Mouse (Mus musculus) layer of hippocampus, adult 8-10 months (tissue): ENCODE measurements at regions not wholly inside any gene's neighbourhood (a gene's known extent, or its start where the extent isn't known, plus 50 kb on each side); places are given as distances from the start of the nearest gene placed in this dataset.

Source experiments
- DNase-seq, 2 experiments: peaks; one replicate each; pipeline ENCODE4 v3.0.0; 2022; ENCODE audit warnings: low spot score in 2 of 2

- no peak for DNase-seq
Observed at GRCm38 (mm10) chr7:74690706-74691105, 136.1 kb upstream of the Slco3a1 start.

DNA sequence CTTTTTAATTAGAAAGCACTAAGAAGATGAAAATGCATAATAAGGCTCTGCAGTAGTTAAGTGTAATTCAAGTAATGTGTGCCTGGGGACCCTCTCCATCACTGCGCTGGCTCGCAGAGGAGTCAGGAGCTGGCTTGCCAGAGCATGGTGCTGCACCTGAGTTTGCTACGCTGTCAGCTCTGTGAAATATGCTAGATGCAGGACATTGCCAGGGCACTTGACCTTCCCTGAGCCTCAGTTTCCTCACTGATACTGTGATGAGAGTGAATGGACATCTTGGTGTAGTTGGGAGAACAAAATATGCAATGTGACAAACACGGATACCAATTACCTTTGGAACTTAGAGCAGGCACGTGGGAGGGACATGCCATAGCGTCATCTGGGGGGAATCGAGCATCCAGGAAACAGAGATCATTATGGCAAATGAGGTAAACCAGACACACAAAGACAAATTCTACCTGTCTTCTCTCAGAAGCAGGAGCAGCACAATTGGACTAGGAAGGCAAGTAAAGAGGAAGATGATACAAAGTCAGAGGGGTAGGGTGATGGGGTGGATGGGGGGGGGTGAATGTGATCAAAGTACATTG, 133.6 kb upstream of the Slco3a1 start:
- no peak for DNase-seq

GRCm38 (mm10) chr7:74687303-74688115, 132.9 kb upstream of the Slco3a1 start:
- no peak for DNase-seq

DNA sequence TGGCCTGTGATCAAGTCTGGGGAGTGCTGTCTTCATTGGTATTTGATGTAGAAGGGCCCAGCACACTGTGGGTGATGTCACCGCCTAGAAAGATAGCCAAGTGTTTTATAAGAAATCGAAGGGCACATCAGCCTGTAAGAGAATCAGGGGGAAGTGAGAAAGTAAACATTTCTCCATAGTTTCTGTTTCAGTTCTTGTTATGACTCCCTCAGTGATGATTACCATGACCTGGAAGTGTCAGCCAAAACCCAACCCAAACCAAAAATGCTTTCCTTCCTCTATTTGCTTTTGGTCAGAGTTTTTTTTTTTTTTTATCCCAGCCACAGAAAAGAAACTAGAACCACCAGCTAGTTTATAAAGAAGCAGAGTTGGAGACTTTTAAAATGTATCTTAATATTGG, 129.4 kb upstream of the Slco3a1 start:
- no peak for DNase-seq

GRCm38 (mm10) chr7:74673626-74674295, 119.2 kb upstream of the Slco3a1 start:
- DNase-seq: peak in 1 of 2 experiments; percentile 7

GRCm38 (mm10) chr7:74669110-74669509, 114.5 kb upstream of the Slco3a1 start:
- DNase-seq: no peak

DNA sequence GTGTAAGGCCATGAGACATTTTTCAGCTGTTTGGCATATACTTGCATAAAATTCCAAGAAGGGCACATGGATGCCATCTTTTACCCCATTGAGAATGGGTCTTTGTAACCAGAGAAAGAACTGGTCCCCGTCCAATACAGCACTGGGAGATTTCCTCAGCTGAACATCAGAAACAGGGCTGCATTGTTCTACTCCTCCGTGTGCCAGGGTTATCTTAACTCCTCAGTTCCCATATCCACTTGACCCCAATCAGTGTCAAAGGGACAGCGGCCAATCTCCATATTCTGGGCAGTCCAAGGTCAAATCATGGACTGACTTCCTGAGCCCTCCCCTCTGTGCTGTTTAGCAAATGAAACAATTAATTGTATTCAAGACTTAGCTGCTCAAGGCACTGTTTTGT, 112.5 kb upstream of the Slco3a1 start:
- peak; percentile 29 to 45 for DNase-seq

GRCm38 (mm10) chr7:74663820-74664219, 109.2 kb upstream of the Slco3a1 start:
- no peak for DNase-seq

- no peak for DNase-seq
Observed at GRCm38 (mm10) chr7:74647310-74647709, 92.7 kb upstream of the Slco3a1 start.

GRCm38 (mm10) chr7:74640171-74640570, 85.6 kb upstream of the Slco3a1 start:
- no peak for DNase-seq

DNA sequence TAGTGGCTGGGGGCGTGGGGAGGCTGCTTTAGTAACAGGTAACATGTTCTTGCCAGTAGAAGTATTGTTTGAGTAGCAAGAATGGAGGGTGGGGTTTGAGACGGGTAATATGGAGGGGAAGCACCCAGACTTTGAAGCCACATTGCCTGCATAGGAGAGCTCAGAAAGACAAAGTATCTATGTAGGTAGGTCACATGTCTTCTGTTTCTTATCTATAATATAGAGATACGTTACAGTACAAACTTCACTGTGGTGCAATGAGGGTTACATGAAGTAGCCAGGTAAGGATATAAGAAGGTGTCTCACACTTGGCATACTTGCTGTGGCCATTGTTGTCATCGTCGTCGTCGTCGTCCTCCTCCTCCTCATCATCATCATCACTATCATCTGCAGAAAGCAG, 77.6 kb upstream of the Slco3a1 start:
- DNase-seq: no peak

- no peak for DNase-seq
Observed at GRCm38 (mm10) chr7:74628799-74629468, 74.4 kb upstream of the Slco3a1 start.
